Mouse (Mus musculus): Measurements from ENCODE around the gene Col12a1.
"Not testable (repeated sequence)": the region's sequence is repeated elsewhere in the genome, so short reads cannot be mapped to it uniquely, and the experiment has no call there.

The Col12a1 gene

DNA sequence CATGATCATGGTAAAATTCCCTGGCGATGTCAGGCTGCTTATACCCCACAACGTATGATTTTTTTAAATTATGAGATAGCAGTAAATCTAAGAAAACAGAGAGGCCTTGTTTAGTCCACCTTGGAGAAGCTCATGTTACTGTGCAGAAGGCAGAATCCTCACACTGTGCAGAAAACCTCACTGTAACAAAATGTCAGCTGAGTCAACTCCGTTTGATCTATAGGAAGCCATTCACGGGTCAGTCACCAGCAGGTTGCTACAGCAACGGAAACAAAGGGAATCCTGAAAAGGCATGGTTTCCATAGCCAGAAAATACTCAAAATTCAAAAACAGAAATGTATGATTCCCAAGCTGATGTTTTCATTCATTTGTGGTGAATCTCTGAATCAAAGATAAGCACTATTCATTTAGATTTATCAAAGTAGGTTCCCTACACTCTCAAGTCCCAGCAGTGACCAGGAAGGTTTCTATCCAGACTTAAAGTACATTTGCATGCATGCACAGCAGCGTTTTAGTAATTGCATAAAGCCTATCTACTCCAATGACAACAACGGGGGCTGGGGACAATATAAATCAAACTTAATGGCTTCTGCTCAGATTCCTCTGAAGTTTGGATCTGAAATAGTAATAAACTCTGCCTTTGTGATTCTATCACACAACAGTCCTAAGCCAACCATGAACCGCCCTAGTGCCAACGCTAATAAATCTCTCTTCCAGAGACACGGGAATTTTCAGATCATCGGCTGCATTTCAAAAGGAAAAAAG, 28.7 kb downstream of the Col12a1 start:
- no peak for DNase-seq (ENCODE audit: extremely low read depth, low read depth)

DNA sequence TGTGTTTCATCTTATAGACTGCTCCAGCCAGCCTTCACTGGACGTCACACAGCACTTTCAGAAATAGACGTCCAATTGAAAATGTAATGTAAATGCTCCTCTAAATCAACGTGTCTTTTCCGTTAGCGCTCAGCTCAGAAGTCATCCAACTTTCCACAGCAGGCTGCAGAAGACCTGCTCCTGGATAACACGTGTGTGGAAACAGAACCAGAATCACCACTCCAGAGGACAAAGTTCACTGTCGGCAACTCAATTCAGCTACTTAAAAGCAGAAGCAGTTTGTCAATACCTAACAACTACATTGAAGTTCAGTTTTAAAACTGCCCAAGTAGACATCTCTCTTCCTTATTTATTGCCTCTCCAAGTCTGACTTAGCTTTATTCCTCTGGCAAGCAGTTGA, 29.3 kb downstream of the Col12a1 start:
- no peak for DNase-seq (ENCODE audit: extremely low read depth, low read depth)

DNA sequence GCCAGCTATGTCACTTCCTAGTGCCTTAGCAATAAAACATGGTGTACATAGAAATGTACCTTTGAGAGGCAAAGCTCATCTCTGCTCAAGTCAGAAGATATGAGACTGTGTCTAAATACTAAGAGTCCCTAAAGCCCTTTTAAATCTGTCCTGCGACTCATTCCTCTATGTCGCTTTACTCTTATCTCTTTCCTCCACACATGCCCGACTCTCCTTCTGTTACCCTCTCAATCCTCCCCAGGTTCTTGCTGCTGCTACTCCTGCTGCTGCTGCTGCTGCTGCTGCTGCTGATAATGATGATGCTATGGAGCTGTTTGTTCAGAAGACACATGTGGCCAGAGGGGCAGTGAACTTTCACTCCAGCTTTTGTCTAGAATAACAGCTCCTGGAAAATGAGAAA, 31.4 kb downstream of the Col12a1 start:
- DNase-seq (ENCODE audit: extremely low read depth, low read depth): no peak

DNA sequence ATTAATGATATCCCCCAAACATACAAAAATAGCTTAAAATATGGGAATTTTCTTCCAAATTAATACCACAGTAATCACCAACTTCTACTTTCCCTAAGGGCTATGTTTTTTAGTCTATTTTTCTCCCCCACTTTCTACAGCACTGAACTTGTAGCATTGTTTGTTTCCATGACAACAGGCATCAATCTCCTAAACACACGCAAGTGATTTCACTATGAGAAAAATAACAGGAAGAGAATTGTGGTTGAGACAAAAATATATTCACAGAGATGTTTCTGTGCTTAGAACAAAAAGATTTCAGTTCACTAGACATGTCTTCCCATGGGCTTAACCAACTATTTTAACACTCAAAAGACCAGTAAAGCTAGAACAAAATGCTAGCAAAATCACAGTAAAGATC, 32.6 kb downstream of the Col12a1 start:
- DNase-seq (ENCODE audit: extremely low read depth, low read depth): no peak

DNA sequence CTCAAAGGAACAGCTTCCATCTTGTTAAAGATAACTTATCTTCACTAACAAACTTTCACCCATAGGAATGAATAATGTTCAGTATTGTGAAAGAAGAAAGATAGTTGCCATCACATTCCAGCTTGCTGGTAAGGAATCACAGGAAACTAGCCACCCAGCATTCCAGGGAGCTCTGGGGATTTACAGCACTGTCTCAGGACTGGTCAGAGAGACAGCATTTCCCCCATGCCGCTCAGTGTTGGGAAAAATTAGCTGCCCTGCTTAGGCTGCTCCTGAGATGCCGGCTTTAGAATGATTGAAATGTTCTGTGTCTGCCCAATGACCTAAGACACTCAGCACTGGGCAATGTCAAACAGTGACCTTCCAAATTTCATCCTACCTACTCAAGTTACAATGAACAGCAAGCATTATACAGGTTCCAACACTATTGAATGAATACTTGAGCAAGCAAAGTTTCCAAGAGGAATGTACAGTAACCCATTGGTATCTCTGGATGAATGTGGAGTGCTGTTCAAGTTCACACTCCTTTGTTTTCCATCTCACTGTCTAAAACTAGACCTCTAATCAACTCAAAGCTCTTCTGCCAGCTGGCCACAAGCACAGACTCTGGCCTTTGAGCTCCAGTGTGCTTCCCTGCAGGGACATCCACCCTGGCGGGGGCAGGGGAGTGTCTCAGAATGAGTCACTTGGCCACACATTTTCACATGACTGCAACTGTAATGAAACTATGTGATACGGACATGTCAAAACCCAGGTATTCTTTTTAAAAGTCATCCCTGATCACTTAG, 38.0 kb downstream of the Col12a1 start:
- DNase-seq (ENCODE audit: extremely low read depth, low read depth): no peak

DNA sequence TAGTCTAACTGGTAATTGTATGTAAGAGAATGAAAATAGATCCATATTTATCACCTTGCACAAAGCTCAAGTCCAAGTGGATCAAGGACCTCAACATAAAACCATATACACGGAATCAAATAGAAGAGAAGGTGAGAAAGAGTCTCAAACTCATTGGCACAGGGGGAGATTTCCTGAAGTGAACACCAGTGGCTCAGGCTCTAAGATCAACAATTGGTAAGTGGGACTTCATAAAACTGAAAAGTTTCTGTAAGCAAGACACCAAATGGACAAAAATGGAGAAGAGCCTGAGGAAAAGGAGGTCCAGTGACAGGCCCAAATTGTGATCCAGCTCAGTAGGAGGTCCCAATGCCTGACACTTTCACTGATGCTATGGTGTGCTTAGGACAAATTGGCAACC, 49.8 kb downstream of the Col12a1 start:
- not testable (repeated sequence) for DNase-seq (ENCODE audit: extremely low read depth, low read depth)

DNA sequence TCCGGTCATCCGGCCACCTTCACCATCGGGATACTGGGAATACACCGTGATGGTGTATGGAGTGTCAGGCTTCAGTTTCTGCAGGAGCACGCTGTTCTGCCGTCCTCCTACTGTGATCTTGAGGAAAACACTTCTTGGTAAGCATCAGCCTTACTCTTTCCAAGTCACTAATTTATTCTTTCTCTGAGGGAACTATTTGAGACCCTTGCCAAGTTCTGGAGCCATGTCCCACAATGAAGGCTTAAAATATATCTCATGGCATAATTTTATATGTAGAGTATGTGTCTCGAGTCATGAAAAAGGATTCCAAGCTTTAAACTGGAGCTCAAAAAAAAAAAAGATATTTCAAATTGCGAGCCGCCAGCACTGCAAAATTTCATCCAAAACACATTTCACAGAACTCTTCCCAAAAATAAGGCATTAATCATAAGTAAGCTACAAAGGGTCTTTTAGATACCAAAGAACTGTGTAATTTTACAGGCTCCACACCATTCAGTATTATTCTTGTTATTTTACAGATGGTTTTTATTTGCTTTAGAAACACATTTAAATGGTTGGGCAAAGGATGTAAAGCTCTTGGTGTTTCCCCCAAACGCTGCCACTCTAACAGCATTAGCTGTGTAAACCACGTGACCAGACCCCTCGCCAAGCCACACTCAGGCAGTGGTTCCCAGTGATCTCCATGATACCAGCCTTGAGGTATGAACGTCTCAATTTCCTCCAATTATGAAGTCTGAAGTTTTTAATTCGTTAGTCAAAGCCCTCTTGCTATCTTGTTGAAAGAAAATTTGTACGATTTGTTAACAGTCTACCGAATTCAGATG, 65.1 kb downstream of the Col12a1 start:
- no peak for DNase-seq (ENCODE audit: extremely low read depth, low read depth)

DNA sequence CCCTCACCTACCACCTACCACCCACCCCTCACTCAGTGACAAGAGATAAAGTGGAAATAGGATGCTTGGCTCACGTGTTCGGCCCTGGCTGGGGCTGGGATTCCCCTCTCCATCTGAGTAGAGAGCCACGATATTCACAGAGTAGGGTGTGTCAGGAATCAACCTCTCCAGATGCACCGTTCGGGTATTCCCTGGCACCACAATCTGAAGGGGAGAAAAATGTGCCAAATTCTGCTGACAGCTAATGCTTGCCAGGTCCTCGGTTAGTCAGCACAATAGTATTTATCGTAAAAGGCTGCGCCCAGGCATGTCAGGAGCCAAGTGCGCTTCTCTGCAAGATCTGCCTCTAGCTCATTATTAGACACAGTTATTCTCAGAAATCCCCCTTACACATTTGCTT, 70.0 kb downstream of the Col12a1 start:
- no peak for DNase-seq (ENCODE audit: extremely low read depth, low read depth)

DNA sequence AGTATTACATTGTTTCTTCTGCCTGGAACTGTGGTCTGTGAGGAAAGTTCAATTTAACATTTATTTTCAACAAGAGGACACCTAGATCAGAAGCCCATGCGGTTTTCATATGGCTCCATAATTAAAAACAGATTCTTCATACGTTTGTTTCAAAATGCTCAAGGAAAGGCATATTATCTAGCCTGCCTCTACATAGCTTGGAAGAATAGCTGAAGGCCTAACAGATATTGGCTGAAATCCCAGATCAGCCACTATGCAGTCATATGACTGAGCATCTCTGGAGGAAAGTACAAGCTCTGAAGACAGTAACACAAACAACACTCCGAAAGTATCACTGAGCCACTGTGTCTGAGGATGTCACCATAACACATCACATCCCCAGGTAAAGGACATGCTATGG, 72.9 kb downstream of the Col12a1 start:
- DNase-seq (ENCODE audit: extremely low read depth, low read depth): no peak

DNA sequence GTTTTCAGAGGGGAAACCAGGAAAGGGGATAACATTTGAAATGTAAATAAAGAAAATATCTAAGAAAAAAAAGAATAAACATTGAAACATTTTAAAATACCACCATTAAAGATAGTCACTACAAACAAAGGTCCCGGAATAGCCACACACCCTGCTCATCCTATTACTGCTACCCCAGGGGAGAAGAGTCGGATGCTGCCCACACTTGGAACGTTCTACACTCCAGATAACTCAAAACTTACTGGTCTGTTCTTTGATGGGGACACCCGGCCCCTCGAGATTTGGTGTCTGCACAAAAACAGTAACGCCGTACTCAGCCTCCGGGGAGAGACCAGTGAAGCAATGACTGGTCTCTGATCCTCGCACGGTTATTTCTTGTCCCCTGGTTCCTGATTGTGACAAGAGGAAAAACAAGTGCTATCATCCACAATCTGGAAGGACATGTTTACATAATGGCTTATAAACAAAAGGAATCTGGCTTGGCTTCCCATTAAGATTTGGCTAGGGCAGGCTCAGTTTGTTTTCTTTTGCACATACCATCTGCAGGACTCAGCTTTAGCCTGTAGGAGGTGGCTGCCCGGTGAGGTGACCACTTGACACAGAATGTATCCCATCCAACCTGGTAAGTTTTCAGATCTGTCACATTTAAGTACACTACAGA, 79.1 kb downstream of the Col12a1 start:
- no peak for DNase-seq (ENCODE audit: extremely low read depth, low read depth)

DNA sequence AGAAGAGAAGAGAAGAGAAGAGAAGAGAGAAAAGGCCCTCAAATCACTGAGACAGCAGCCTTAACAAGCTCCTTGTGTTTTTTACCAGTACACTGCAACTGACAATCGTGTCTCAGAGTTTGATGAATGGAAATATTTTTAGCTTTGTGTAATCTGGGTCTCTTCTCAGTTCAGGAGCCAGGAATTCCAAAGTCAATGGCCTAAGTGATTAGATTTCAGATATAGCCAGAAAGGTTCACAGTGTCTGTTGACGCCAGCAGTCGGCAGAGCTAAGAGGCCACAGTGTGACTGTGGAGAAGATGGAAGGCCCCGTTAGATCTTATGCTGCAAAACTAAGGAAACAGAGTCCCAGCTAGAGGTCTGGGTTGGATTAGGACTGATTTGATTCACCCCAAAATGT, 80.8 kb downstream of the Col12a1 start:
- DNase-seq (ENCODE audit: extremely low read depth, low read depth): no peak

DNA sequence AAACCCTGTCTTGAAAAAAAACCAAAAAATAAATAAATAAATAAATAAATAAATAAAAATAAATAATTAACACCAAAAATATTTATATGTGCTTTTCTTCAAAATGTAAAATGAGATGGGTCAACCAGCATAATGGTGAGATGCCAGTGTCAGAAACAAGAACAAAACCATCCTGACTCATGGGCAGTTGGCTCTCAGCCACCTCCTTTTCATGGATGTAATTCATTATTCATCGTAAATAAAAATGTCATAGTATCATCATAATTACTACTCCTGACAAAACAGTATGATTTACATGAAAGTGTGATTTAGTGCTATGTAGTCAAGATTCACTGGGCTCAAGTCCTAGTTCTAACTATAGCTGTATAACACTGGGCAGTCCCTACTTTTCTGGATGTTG, 84.6 kb downstream of the Col12a1 start:
- DNase-seq (ENCODE audit: extremely low read depth, low read depth): no peak

DNA sequence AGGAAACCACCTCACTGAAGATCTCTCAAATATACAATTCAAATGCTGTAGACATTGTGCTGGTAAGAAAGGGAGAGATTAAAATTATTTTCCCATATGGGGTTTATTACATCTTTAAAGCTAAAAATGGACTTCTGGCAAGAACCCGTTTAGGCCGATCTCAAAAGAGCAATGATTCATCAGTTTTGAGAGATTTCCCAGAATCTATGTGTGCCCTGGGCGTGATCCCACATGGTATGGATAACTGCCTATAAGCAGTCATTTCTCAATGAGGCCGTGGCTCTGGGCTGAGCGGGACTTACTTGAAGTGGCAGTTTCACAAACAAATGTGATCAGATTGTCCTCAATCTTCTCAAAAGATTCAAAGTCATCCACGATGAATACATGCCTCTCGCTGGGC, 87.4 kb downstream of the Col12a1 start:
- no peak for DNase-seq (ENCODE audit: extremely low read depth, low read depth)

DNA sequence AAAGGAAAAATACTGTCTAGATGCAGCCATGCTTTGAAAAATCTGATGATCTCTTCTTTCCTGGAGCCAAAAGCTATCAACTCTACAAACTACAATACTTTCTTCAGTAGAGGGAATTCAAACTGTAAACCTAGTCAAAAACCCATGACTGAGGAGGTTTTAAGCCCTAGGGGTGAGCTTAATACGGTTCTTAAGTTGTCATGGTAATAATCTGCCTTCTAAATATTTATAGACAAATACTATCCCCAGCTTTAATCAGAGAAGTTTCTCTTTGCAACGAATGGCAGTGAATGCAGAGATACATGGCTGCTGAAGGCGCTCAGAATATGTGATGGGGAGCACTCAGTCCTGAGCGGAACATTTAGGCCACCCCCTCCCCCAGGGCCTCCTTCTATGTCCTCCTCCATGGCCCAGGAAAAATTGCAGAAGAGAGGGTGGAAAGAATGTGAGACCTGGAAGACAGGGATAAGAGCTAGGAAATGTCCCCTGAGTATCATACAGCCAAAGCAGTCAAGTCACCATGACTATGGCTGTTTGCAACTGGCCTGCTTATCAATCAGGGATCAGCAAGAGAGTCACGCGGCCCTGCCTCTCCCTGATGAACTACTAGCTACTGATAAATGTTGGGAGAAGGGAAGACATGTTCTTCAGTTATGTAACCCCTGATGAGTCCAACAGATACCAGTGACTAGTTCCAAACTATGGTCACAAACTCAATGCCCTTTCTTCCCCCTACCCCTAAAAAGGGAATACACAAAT, 99.6 kb downstream of the Col12a1 start:
- no peak for DNase-seq (ENCODE audit: extremely low read depth, low read depth)

DNA sequence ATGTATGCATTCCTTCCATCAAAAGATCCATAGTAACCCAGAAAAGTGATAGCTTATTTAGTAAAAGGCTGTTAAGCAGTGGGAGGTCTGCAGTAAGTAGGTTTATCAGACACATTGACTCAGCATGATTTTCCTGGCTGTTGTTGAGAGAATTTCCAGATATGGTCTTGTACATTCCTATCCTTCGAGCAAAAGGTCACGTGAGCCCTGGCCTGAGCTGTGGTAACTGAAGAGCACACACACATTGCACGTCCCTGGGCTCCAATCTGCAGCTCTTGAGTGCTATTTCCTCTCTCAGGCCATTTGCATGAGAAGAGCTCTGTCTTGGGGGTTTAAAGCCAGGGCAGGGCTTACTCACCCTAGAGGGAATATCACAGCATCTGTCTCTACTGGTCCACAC, 101.3 kb downstream of the Col12a1 start:
- no peak for DNase-seq (ENCODE audit: extremely low read depth, low read depth)

DNA sequence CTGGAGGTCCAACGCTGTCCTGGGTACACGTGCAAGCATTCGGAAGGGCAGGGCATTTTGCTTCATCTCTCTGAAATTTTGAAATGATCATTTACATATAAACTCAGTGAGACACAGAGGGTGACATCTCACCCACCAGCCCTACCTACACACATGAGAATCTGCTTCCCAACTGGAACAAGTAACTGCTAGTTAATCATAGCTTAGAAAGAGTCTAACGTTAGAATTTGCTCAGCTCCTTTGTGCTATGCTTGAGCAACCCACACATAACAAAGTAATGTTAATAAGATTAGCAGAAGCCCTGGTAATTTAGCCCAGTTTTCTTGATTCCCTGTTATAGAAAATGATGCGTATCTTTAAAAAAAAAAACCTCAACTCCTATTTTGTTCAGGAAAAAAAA, 102.6 kb downstream of the Col12a1 start:
- no peak for DNase-seq (ENCODE audit: extremely low read depth, low read depth)

DNA sequence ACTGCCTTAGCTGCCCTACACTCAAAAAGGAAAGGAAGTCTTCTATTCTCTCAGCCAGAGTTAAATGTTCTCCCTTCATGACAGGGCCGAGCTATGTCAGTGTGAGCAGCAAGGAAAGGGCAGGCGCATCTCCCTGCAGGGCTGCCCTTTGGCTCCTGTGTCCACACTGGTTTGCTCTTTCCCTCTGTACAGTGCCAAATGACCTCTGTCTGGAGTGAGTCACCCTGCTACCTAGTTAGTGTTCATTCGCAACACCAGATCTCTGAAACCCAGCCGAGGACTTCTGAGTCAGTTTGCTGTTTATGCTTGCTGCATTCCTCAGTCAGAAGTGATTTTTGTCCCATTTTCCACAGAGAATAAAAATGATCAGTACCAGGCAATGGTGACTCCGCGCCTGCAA, 108.3 kb downstream of the Col12a1 start:
- no peak for DNase-seq (ENCODE audit: extremely low read depth, low read depth)

DNA sequence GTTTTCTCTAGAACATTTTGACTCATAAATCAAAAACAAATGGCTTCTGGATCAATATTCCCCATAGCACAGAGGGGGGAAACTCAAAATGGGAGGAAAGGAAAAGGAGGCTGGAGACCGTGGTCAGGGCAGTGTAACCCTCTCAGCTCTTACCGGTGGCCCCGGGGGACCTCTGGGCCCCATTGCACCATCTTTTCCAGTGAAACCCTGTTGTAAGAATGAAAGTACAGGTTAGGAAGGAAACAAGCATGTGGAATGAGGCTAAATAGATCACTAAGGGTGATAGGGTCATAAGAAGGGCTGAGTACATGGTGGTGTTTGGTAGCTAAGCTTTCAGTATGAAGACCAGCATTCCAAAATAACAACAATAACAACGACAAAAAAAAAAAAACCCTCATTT, 109.0 kb downstream of the Col12a1 start:
- no peak for DNase-seq (ENCODE audit: extremely low read depth, low read depth)

DNA sequence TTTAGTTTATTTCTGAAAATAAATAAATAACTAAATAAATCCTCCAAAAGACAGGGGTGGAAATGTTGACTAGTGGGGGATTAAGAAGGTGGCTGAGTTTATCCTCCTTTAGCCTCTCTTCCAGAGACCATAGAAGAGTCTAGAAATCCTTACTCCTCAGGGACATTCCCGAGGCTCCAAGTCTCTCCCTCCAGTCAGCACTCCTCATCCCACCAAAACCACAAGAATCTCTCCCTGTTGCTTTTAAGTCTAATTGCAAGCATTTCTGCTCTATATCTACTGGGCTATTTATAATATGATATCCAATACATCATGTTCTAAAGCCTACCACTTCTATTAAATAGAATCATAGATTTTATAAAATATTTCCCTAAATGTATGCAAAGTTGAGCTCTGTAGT, 109.8 kb downstream of the Col12a1 start:
- no peak for DNase-seq (ENCODE audit: extremely low read depth, low read depth)

DNA sequence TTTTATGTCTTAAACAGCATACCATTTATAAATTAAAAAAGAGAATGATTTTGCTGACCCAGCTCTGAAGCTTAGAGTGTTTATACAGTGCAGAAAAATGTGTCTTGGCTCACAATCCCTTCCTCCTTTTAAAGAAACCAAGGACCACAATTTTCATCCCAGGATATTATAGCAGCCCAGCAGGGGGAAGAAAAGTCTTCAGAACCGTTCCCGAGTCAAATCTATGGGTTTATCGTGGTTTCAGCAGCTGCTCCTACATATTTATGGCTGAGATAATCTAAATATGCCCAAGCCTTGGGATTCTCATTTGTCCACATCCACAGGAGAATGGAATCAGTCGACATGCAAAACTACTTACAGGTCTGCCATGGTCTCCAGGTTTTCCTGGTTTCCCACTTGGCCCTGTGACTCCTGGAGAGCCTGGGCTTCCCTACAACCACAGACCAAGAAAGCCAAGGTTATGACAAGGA, 110.5 kb downstream of the Col12a1 start:
- no peak for DNase-seq (ENCODE audit: extremely low read depth, low read depth)

DNA sequence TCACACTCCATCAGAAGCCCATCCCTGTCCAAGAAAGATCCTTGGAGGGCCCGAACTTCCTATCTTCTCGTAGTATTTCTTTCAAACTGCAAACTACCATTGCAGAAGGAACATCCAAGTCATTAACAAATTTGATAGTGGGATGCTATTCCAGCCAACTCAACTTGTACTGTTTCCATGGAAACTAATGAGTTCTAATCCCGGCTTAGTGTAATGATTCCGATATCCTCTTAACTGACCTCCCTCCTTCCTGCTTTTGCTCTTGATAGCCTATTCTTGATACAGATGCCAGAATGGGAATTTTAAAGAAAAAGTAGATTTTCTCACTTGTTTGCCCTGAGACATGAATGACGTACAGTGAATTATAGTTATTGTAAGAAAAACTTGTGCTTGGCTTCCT, 112.5 kb downstream of the Col12a1 start:
- no peak for DNase-seq (ENCODE audit: extremely low read depth, low read depth)

All from MEL-GATA-1-ER (cell line).